Mouse (Mus musculus): ENCODE data around the gene Sp110. TPM values are rescaled to one million over a fixed set of nuclear protein-coding genes. Genes with fewer than 3 reads are reported as not detected.
"Not testable (repeated sequence)": the region's sequence is repeated elsewhere in the genome, so short reads cannot be mapped to it uniquely, and the experiment has no call there.

Sp110 gene
- polyA plus RNA-seq (2015; fragmentation: Nextera tagmentation; extraction: Ambion mirVana): 6.3 and 14.1 TPM in 2 replicates

DNA sequence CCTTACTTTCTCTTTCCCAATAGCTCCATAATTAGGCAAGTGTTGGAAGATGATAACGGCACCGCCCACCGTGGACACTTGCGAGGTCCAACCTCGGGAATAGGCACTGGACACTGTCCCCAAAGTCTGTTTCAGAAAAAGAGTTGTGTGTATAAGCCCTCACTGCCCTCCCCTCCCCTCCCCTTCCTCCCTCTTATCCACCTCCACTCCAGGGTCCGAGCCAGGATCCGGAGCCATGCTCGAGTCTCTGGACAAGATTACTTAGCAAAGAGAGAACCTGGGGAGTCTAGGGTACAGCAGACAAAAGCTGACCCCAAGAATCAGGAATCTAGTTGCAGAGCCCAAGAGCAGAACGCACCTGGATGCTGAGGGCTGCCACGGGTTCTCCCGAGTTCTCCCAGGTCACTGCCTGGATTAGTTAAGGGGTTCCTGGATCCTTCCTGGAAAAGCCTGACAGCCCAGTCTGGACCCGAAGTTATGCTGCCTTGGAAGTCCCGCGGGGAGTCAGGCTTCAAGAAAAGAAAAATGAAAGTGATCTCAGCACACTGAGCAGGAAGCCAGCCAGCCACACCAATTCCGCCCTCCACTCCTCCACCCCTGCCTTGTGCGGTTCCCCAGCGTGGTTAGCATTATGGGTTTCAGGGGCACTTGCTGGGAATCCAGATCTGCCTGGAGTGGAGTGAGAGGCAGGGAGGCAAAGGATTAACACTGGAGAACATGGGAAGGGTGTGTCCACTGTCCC, at the start of gene Sp110:
Gene Sp110, minus strand, starts transcription at position 547 of the 742 bp plus-strand sequence.
- H3K27me3 ChIP-seq (ENCODE audit: control insufficient read depth, insufficient read depth, low read length); H3K9me3 ChIP-seq (replicated peaks; ENCODE audit: control insufficient read depth, low read length); H3K4me3 ChIP-seq (ENCODE audit: low read length); H3K4me1 ChIP-seq (ENCODE audit: control insufficient read depth, insufficient read depth, low read length); H3K27ac ChIP-seq (ENCODE audit: low read length); H3K9ac ChIP-seq (ENCODE audit: low read length); H3K36me3 ChIP-seq (ENCODE audit: control insufficient read depth, insufficient read depth); H3K4me2 ChIP-seq (ENCODE audit: low read depth, low read length); ATAC-seq (replicated peaks; ENCODE audit: extremely low read depth, insufficient read depth, low FRiP score): not testable (repeated sequence)
- 60% methylated on average over 16 of the region's 17 CpGs for WGBS

DNA sequence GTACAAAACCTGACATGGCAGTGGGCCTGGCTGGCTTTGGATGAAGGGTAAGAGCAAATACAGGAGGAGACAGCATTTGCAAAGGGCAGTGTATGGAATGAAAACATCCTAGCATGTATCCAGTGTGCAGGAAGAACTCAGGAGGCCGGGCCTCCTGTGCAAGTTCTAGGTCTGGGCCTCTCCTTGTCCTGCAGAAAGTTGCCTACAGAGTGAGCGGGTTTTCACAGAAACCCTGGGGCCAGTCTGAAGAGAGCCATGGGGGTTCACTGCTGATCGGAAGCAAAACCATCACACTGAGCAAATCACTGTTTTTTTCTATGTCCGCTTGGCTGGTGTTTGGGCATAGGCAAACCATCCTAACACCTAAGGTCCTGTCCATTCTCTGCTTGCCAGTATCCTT, 39.5 kb upstream of the Sp110 start:
- WGBS: 75% methylated on average over 4 of the region's 4 CpGs
- not testable (repeated sequence) for ATAC-seq (replicated peaks; ENCODE audit: extremely low read depth, insufficient read depth, low FRiP score); H3K27me3 ChIP-seq (ENCODE audit: control insufficient read depth, insufficient read depth, low read length)

DNA sequence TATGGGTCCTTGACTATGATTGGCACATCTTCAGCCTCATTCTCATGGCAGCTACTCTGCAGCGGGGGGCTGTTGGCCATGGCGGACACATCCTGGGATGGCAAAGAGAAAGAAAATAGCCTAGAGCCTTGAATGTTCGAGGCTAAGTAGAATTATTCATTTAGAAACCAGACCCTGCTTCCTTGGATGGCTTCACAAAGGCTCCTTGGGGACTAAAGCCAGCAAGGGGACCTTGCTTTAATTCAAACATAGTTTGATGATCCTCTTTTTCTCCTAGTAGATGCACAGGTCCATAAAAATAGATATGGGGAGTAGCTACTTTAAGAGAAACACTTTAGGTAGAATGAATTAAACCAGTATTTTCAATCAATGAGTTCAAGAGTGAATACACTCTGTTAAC, 38.3 kb upstream of the Sp110 start:
- ATAC-seq (replicated peaks; ENCODE audit: extremely low read depth, insufficient read depth, low FRiP score); H3K4me2 ChIP-seq (ENCODE audit: low read depth, low read length); H3K27ac ChIP-seq (ENCODE audit: low read length); H3K4me3 ChIP-seq (ENCODE audit: low read length); H3K4me1 ChIP-seq (ENCODE audit: control insufficient read depth, insufficient read depth, low read length); H3K36me3 ChIP-seq (ENCODE audit: control insufficient read depth, insufficient read depth); H3K9me3 ChIP-seq (replicated peaks; ENCODE audit: control insufficient read depth, low read length); H3K27me3 ChIP-seq (ENCODE audit: control insufficient read depth, insufficient read depth, low read length); H3K9ac ChIP-seq (ENCODE audit: low read length): not testable (repeated sequence)
- WGBS: 52% methylated on average over 3 of the region's 3 CpGs

More for the DNA sequence above, 39.5 kb upstream of the Sp110 start:
- not testable (repeated sequence) for H3K4me1 ChIP-seq (ENCODE audit: control insufficient read depth, insufficient read depth, low read length); H3K9ac ChIP-seq (ENCODE audit: low read length); H3K36me3 ChIP-seq (ENCODE audit: control insufficient read depth, insufficient read depth); H3K9me3 ChIP-seq (replicated peaks; ENCODE audit: control insufficient read depth, low read length); H3K4me3 ChIP-seq (ENCODE audit: low read length); H3K4me2 ChIP-seq (ENCODE audit: low read depth, low read length); H3K27ac ChIP-seq (ENCODE audit: low read length)

DNA sequence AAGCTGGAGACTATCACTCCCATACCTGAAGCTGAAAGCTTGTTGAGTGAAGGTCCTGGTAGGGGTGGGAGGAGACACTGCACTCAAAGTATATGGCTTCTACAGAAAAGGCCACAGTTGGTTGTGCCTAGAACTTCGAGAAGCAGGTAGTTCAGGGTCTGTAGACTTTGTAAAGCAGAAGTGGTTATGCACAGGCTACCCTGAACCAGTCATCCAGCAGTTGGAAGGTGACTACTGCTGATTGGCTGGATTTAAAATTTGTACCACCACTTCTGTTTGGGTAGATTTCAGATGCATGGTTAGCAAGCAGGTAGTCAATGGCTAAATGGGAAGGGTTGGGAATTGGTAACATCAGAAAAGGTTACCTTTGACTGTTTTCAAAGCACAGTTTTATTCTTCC, 20.1 kb upstream of the Sp110 start:
- 60% methylated on average over 1 of the region's 1 CpGs for WGBS
- H3K4me2 ChIP-seq (ENCODE audit: low read depth, low read length); H3K36me3 ChIP-seq (ENCODE audit: control insufficient read depth, insufficient read depth); H3K4me3 ChIP-seq (ENCODE audit: low read length); H3K27me3 ChIP-seq (ENCODE audit: control insufficient read depth, insufficient read depth, low read length); H3K27ac ChIP-seq (ENCODE audit: low read length); H3K9ac ChIP-seq (ENCODE audit: low read length); ATAC-seq (replicated peaks; ENCODE audit: extremely low read depth, insufficient read depth, low FRiP score); H3K4me1 ChIP-seq (ENCODE audit: control insufficient read depth, insufficient read depth, low read length); H3K9me3 ChIP-seq (replicated peaks; ENCODE audit: control insufficient read depth, low read length): not testable (repeated sequence)

DNA sequence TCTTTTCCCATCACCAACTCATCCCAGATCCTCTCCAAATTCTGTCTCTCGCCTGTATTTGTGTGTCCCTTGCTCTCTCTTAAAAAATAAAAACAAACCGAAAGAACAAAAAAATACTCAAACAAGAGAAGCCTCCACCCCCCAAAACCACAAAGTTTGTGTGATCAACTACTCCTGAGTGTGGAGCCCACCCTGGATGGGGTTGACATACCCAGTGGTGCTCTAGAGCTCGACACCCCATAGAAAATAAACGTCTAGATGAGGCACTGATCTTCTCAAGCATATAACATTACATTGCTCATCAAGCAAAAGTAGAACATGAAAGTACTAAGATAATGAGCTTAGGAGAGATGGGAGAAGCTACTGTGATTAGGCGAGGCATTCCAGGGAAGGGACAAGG, 18.5 kb upstream of the Sp110 start:
- H3K4me3 ChIP-seq (ENCODE audit: low read length); H3K27ac ChIP-seq (ENCODE audit: low read length); H3K27me3 ChIP-seq (ENCODE audit: control insufficient read depth, insufficient read depth, low read length); H3K9me3 ChIP-seq (replicated peaks; ENCODE audit: control insufficient read depth, low read length); ATAC-seq (replicated peaks; ENCODE audit: extremely low read depth, insufficient read depth, low FRiP score); H3K4me2 ChIP-seq (ENCODE audit: low read depth, low read length); H3K36me3 ChIP-seq (ENCODE audit: control insufficient read depth, insufficient read depth); H3K4me1 ChIP-seq (ENCODE audit: control insufficient read depth, insufficient read depth, low read length); H3K9ac ChIP-seq (ENCODE audit: low read length): not testable (repeated sequence)
- WGBS: 53% methylated on average over 4 of the region's 5 CpGs

DNA sequence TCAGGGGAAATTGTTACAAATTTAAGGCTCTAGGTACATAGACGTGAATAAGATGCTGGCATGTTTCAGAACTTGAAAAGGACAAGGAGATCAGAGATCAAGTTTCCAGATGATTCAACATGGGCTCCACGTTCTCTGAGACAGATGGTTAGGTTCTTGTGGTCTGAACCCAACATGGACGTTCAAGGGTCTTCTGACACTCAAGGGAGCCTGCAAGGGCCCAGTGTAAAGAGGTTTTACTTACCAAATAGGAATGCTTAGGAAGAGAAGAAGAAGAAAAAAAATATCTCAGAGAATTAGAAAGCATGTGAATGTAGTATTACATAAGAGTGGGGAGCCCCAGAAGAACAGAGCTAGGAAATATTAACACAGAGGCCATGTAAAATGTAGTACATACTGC, 17.2 kb upstream of the Sp110 start:
- H3K27ac ChIP-seq (ENCODE audit: low read length); H3K4me2 ChIP-seq (ENCODE audit: low read depth, low read length); ATAC-seq (replicated peaks; ENCODE audit: extremely low read depth, insufficient read depth, low FRiP score); H3K27me3 ChIP-seq (ENCODE audit: control insufficient read depth, insufficient read depth, low read length); H3K36me3 ChIP-seq (ENCODE audit: control insufficient read depth, insufficient read depth); H3K4me3 ChIP-seq (ENCODE audit: low read length); H3K4me1 ChIP-seq (ENCODE audit: control insufficient read depth, insufficient read depth, low read length); H3K9me3 ChIP-seq (replicated peaks; ENCODE audit: control insufficient read depth, low read length); H3K9ac ChIP-seq (ENCODE audit: low read length): not testable (repeated sequence)
- 54% methylated on average over 3 of the region's 3 CpGs for WGBS

DNA sequence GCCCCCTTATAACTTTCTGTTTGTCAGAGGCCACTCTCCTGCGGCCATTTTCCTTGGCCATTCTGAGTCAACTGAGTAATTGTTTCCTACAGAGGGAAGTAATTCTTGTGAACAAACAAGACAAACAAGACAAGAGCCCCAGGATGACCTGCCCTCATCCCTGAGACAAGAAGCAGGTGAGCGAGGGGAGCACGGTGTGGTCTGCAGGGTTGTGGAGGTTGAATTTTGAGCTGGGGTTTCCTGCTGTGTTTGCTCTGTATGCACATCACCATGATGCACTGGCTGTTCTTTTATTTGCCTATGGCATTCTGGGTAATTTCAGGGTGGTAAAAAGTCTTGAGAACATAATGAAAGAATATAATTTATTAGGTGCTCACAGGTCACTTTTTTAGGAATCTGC, 16.5 kb upstream of the Sp110 start:
- H3K9ac ChIP-seq (ENCODE audit: low read length); H3K27ac ChIP-seq (ENCODE audit: low read length); H3K27me3 ChIP-seq (ENCODE audit: control insufficient read depth, insufficient read depth, low read length); H3K4me2 ChIP-seq (ENCODE audit: low read depth, low read length); H3K9me3 ChIP-seq (replicated peaks; ENCODE audit: control insufficient read depth, low read length); H3K36me3 ChIP-seq (ENCODE audit: control insufficient read depth, insufficient read depth); H3K4me1 ChIP-seq (ENCODE audit: control insufficient read depth, insufficient read depth, low read length); ATAC-seq (replicated peaks; ENCODE audit: extremely low read depth, insufficient read depth, low FRiP score); H3K4me3 ChIP-seq (ENCODE audit: low read length): not testable (repeated sequence)
- 88% methylated on average over 3 of the region's 3 CpGs for WGBS

DNA sequence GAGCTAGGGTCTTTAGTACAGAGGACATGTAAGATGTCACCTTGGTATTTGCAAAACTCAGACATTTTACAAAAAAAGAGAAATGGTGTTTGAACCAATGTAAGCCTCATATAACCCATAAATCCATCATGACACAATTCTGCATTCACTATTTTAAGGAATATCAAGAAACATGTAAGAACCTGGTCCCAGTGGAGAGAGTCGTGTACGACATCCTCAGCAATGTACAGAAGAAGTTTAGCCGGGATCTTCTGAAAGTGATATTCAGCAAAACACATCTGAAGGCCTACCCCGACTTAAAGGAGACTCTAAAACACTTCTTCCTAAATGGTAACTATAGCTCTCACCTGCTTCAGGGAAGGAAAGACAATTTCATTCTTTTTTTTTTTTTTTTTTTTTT, 12.0 kb upstream of the Sp110 start:
- ATAC-seq (replicated peaks; ENCODE audit: extremely low read depth, insufficient read depth, low FRiP score); H3K4me1 ChIP-seq (ENCODE audit: control insufficient read depth, insufficient read depth, low read length); H3K4me2 ChIP-seq (ENCODE audit: low read depth, low read length); H3K27me3 ChIP-seq (ENCODE audit: control insufficient read depth, insufficient read depth, low read length); H3K4me3 ChIP-seq (ENCODE audit: low read length); H3K36me3 ChIP-seq (ENCODE audit: control insufficient read depth, insufficient read depth); H3K9me3 ChIP-seq (replicated peaks; ENCODE audit: control insufficient read depth, low read length); H3K27ac ChIP-seq (ENCODE audit: low read length); H3K9ac ChIP-seq (ENCODE audit: low read length): not testable (repeated sequence)
- WGBS: no CpG with 5 or more reads among the region's 4 CpGs

DNA sequence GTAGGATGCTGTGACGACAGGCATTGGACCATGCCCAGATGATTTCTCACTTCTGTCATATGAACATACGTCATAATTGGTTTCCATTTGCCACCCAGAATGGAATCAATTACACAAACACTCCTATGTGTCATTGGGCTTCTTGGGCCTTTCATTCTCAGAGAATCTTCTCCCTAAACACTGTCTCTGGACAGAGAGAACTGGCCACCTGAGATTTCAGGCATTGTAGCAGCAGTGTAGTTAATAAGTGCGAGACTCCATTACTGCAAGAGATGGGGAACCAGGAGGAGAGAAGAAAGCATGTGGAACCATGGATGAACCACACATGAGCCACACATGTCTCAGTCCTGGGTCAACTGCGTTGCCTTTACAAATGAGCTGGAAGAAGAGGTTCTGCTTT, 9.7 kb upstream of the Sp110 start:
- not testable (repeated sequence) for H3K4me2 ChIP-seq (ENCODE audit: low read depth, low read length); H3K9me3 ChIP-seq (replicated peaks; ENCODE audit: control insufficient read depth, low read length); H3K27ac ChIP-seq (ENCODE audit: low read length); H3K36me3 ChIP-seq (ENCODE audit: control insufficient read depth, insufficient read depth); ATAC-seq (replicated peaks; ENCODE audit: extremely low read depth, insufficient read depth, low FRiP score); H3K4me1 ChIP-seq (ENCODE audit: control insufficient read depth, insufficient read depth, low read length); H3K4me3 ChIP-seq (ENCODE audit: low read length); H3K27me3 ChIP-seq (ENCODE audit: control insufficient read depth, insufficient read depth, low read length); H3K9ac ChIP-seq (ENCODE audit: low read length)
- 70% methylated on average over 3 of the region's 4 CpGs for whole genome bisulfite sequencing

All from heart, embryonic 16.5 days (tissue).